8 mouse cellular contexts compared by ENCODE assay signal in the genomic region with DNA sequence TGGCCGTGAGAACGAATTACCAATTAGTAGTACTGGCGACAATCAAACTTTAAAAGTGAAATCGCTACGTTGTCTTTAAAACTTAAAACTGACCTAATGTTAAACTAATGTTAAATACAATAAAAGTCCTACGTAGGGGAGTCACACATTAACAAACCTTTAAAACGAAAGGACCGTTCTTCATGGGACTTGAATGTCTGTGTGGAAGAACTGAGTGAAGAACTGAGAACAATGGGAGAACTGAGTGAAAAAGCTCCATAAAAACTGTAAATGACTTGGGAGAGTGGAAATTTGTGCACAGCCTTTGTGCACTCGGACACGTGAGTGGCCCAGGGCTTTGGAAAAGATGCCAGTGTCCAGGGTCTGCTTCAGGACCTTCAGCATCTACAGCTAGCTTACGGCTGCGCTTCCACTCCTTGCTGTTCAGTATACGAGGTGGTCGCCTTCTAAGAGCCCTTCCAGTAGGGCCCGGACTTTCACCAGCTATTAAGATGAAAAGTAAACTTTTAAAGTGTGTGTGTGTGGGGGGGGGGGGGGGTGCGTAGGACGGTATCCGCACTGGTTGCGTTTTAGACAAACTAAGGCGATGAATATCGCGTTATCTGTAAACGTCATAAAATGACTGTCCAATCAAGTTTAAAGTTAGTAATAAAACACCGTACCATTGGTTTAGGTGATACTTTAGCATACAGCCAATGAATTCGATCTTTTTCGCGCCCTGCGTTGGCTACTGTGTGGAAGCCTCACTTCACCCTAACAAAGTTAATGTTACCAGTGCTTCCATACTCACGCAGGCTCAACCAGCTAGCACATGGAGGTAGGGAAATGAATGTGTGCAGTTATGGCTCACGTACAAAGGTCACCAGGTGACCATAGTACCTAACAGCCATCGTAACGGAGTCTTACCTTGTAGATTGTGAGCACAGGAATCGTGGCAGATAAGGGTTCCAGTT. TPM values are rescaled to one million over a fixed set of nuclear protein-coding genes. Genes with fewer than 3 reads are reported as not detected.
DNase-seq lines count a peak whose midpoint lies in the region; ATAC-seq lines count a peak whose summit lies in the region.

No protein-coding gene starts in this region.

- peak overlapping the region; percentile 64 for H3K4me3 ChIP-seq in heart, embryonic 15.5 days
- H3K4me3 ChIP-seq in liver, embryonic 12.5 days: peak overlapping the region; percentile 70
- peak overlapping the region; percentile 65 for H3K4me3 ChIP-seq in stomach, embryonic 14.5 days (ENCODE audit: low read depth, low read length)

- no peaks in the 10 kb centered on the region for H3K36me3 ChIP-seq in heart, embryonic 15.5 days
- H3K36me3 ChIP-seq in liver, embryonic 12.5 days: no peaks in the 10 kb centered on the region
- no peaks in the 10 kb centered on the region for H3K36me3 ChIP-seq in stomach, embryonic 14.5 days (ENCODE audit: control insufficient read depth, insufficient read depth, low read length)

- no peaks in the 10 kb centered on the region for H3K9me3 ChIP-seq in heart, embryonic 15.5 days (replicated peaks)
- no peaks in the 10 kb centered on the region for H3K9me3 ChIP-seq in liver, embryonic 12.5 days (replicated peaks)
- H3K9me3 ChIP-seq in stomach, embryonic 14.5 days (ENCODE audit: control insufficient read depth, low read depth, low read length): no peaks in the 10 kb centered on the region

- peak overlapping the region; percentile 72 for H3K9ac ChIP-seq in heart, embryonic 15.5 days
- peak overlapping the region; percentile 96 for H3K9ac ChIP-seq in liver, embryonic 12.5 days
- H3K9ac ChIP-seq in stomach, embryonic 14.5 days (replicated peaks; ENCODE audit: low read depth, low read length): peak overlapping the region; percentile 89

- H3K27me3 ChIP-seq in heart, embryonic 15.5 days: no peaks in the 10 kb centered on the region
- H3K27me3 ChIP-seq in liver, embryonic 12.5 days (replicated peaks): no peaks in the 10 kb centered on the region
- no peaks in the 10 kb centered on the region for H3K27me3 ChIP-seq in stomach, embryonic 14.5 days (ENCODE audit: control insufficient read depth, insufficient read depth, low read length)

- peak overlapping the region; percentile 93 for H3K4me2 ChIP-seq in heart, embryonic 15.5 days
- peak overlapping the region; percentile 87 for H3K4me2 ChIP-seq in liver, embryonic 12.5 days
- H3K4me2 ChIP-seq in stomach, embryonic 14.5 days (replicated peaks; ENCODE audit: low read depth, low read length): peak overlapping the region; percentile 98

- ATAC-seq in CD4-positive, CD25-positive, alpha-beta regulatory T cell, adult 4 months: peak; percentile 87
- ATAC-seq in heart, embryonic 15.5 days (replicated peaks; ENCODE audit: insufficient number of reproducible peaks, insufficient read depth, low FRiP score, low read depth): peak; percentile 72
- peak; percentile 74 for ATAC-seq in liver, embryonic 12.5 days
- ATAC-seq in stomach, embryonic 14.5 days (ENCODE audit: insufficient number of reproducible peaks, insufficient read depth, low FRiP score, low read depth): peak; percentile 81

- H3K4me1 ChIP-seq in heart, embryonic 15.5 days (replicated peaks): peaks cover 26% of the 10 kb centered on the region
- H3K4me1 ChIP-seq in liver, embryonic 12.5 days: peaks cover 57% of the 10 kb centered on the region
- H3K4me1 ChIP-seq in stomach, embryonic 14.5 days (ENCODE audit: control insufficient read depth, insufficient read depth, low read length): peaks cover 4% of the 10 kb centered on the region; the same call in 1 of the 2 replicates

- DNase-seq in c-Kit-negative CD71-positive TER-119-positive erythroid progenitor cells, embryonic 14.5 days (ENCODE audit: low read depth, low spot score): peak; percentile 85
- peak; percentile 85 for DNase-seq in fibroblast of lung, adult 2 months (ENCODE audit: low read depth)
- DNase-seq in kidney, postnatal 14 days: peak; percentile 77
- DNase-seq in naive thymus-derived CD4-positive, alpha-beta T cell, adult 2 months (ENCODE audit: low read depth): peak; percentile 95

- 6% methylated on average over 33 of the region's 33 CpGs for WGBS in heart, embryonic 15.5 days
- 6% methylated on average over 33 of the region's 33 CpGs for WGBS in liver, embryonic 12.5 days (ENCODE audit: insufficient replicate concordance)
- 4% methylated on average over 33 of the region's 33 CpGs for WGBS in stomach, embryonic 14.5 days

- H3K27ac ChIP-seq in heart, embryonic 15.5 days: peak overlapping the region; percentile 89
- peak overlapping the region; percentile 100 for H3K27ac ChIP-seq in liver, embryonic 12.5 days
- H3K27ac ChIP-seq in stomach, embryonic 14.5 days (ENCODE audit: low read length): peak overlapping the region; percentile 97

RNA-seq across cellular contexts. Expression of a gene that starts 1.3 kb away (rescaled TPM):
- polyA plus RNA-seq in CD4-positive, CD25-positive, alpha-beta regulatory T cell, adult 4 months (2017; shearing (Covaris generic)): 1 to 10 TPM; 3.6 to 5.1 TPM
- polyA plus RNA-seq in heart, embryonic 15.5 days (2015; fragmentation: Nextera tagmentation; extraction: Ambion mirVana): 8.6 and 10.7 TPM in 2 replicates
- 41.6 and 43.0 TPM in 2 replicates for polyA plus RNA-seq in liver, embryonic 12.5 days (2016; fragmentation: Nextera tagmentation; extraction: Ambion mirVana)
- 14.8 and 20.1 TPM in 2 replicates for polyA plus RNA-seq in stomach, embryonic 14.5 days (2014; fragmentation: Nextera tagmentation; extraction: Ambion mirVana)

RNA-seq across cellular contexts. Expression of a gene that starts 4.1 kb away (rescaled TPM):
- polyA plus RNA-seq in CD4-positive, CD25-positive, alpha-beta regulatory T cell, adult 4 months (2017; shearing (Covaris generic)): not detected
- polyA plus RNA-seq in heart, embryonic 15.5 days (2015; fragmentation: Nextera tagmentation; extraction: Ambion mirVana): 56.3 and 60.4 TPM in 2 replicates
- 169 and 188 TPM in 2 replicates for polyA plus RNA-seq in liver, embryonic 12.5 days (2016; fragmentation: Nextera tagmentation; extraction: Ambion mirVana)
- 166 and 187 TPM in 2 replicates for polyA plus RNA-seq in stomach, embryonic 14.5 days (2014; fragmentation: Nextera tagmentation; extraction: Ambion mirVana)

RNA-seq across cellular contexts. Expression of a gene that starts 7.9 kb away (rescaled TPM):
- polyA plus RNA-seq in CD4-positive, CD25-positive, alpha-beta regulatory T cell, adult 4 months (2017; shearing (Covaris generic)): 1 to 10 TPM in 1 of 2 experiments, not detected in 1; 8.0 TPM
- 2.3 and 3.2 TPM in 2 replicates for polyA plus RNA-seq in heart, embryonic 15.5 days (2015; fragmentation: Nextera tagmentation; extraction: Ambion mirVana)
- polyA plus RNA-seq in liver, embryonic 12.5 days (2016; fragmentation: Nextera tagmentation; extraction: Ambion mirVana): 11.2 and 14.0 TPM in 2 replicates
- 11.4 TPM in 1 of 2 replicates, not detected in the other for polyA plus RNA-seq in stomach, embryonic 14.5 days (2014; fragmentation: Nextera tagmentation; extraction: Ambion mirVana)

RNA-seq across cellular contexts. Expression of a gene that starts 8.2 kb away (rescaled TPM):
- not detected for polyA plus RNA-seq in CD4-positive, CD25-positive, alpha-beta regulatory T cell, adult 4 months (2017; shearing (Covaris generic))
- polyA plus RNA-seq in heart, embryonic 15.5 days (2015; fragmentation: Nextera tagmentation; extraction: Ambion mirVana): 0.86 and 1.4 TPM in 2 replicates
- 3.6 and 5.6 TPM in 2 replicates for polyA plus RNA-seq in liver, embryonic 12.5 days (2016; fragmentation: Nextera tagmentation; extraction: Ambion mirVana)
- polyA plus RNA-seq in stomach, embryonic 14.5 days (2014; fragmentation: Nextera tagmentation; extraction: Ambion mirVana): 1.4 and 1.8 TPM in 2 replicates

RNA-seq across cellular contexts. Expression of a gene that starts 25.2 kb away (rescaled TPM):
- 1 to 10 TPM in 1 of 2 experiments, not detected in 1; 5.6 TPM for polyA plus RNA-seq in CD4-positive, CD25-positive, alpha-beta regulatory T cell, adult 4 months (2017; shearing (Covaris generic))
- polyA plus RNA-seq in heart, embryonic 15.5 days (2015; fragmentation: Nextera tagmentation; extraction: Ambion mirVana): 2.0 and 3.0 TPM in 2 replicates
- 8.6 and 8.9 TPM in 2 replicates for polyA plus RNA-seq in liver, embryonic 12.5 days (2016; fragmentation: Nextera tagmentation; extraction: Ambion mirVana)
- 3.1 and 5.0 TPM in 2 replicates for polyA plus RNA-seq in stomach, embryonic 14.5 days (2014; fragmentation: Nextera tagmentation; extraction: Ambion mirVana)

Comparison
In these comparisons a context has a peak if more than half of its experiments do, and no peak if none do; other contexts are left out.
1. Peak in every context shown above with its lines: DNase-seq, ATAC-seq, H3K4me3 ChIP-seq and H3K27ac ChIP-seq.
2. RNA of a gene that starts 4.1 kb away (polyA plus RNA-seq): 169 to 188 TPM in liver, embryonic 12.5 days, 166 to 187 TPM in stomach, embryonic 14.5 days and 56.3 to 60.4 TPM in heart, embryonic 15.5 days; not detected in CD4-positive, CD25-positive, alpha-beta regulatory T cell, adult 4 months; every median in the first group is over 10 times any median in the second.